In the genomic region with DNA sequence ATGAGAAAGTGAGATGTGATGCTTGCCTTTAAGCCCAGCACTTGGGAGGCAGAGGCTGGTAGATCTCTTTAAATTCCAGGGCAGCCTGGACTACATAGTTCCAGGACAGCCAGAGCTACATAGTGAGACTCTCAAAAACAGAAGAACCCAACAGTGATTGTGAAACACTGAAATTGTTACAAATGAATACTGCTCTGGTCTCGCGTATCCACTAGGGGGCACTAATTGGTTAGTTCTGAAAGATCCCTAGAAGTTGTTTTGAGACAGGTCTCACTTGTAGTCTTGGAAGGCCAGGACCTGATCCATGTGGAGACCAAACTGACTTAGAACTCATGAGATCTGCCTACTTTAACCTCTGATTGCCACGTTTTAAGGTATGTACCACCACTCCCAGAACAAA, we compare ENCODE assay signal across 8 mouse cellular contexts. TPM values are rescaled to one million over a fixed set of nuclear protein-coding genes. Genes with fewer than 3 reads are reported as not detected.
DNase-seq lines count a peak whose midpoint lies in the region; ATAC-seq lines count a peak whose summit lies in the region.

No protein-coding gene starts in this region.

- no peak overlapping the region for H3K4me2 ChIP-seq in neural tube, embryonic 15.5 days

- peaks cover 36% of the 10 kb centered on the region for H3K36me3 ChIP-seq in neural tube, embryonic 15.5 days

- H3K4me1 ChIP-seq in neural tube, embryonic 15.5 days = peaks cover 18% of the 10 kb centered on the region

- WGBS in neural tube, embryonic 15.5 days = under 1% methylated on average over 3 of the region's 3 CpGs

- H3K9me3 ChIP-seq in neural tube, embryonic 15.5 days (replicated peaks) = no peaks in the 10 kb centered on the region

- H3K27me3 ChIP-seq in neural tube, embryonic 15.5 days (replicated peaks) = no peaks in the 10 kb centered on the region

- peak overlapping the region; percentile 46; the same call in 1 of the 2 replicates for H3K27ac ChIP-seq in neural tube, embryonic 15.5 days (replicated peaks)

- H3K9ac ChIP-seq in neural tube, embryonic 15.5 days (replicated peaks) = no peak overlapping the region

- H3K4me3 ChIP-seq in neural tube, embryonic 15.5 days (replicated peaks) = no peak overlapping the region

- ATAC-seq in erythroblast, adult 5-6 weeks (replicated peaks; ENCODE audit: low FRiP score, poor library complexity, severe bottlenecking) = peak; percentile 74
- peak; percentile 33; the same call in 1 of the 2 replicates for ATAC-seq in neural tube, embryonic 15.5 days (ENCODE audit: low FRiP score)

- DNase-seq in ES-CJ7 (ENCODE audit: low read depth, low spot score) = peak; percentile 84
- peak; percentile 91 for DNase-seq in brain, adult 2 months (ENCODE audit: low read depth, low spot score)
- peak; percentile 78 for DNase-seq in heart, postnatal 4 days
- DNase-seq in layer of hippocampus, adult 11-12 months (ENCODE audit: low spot score) = peak; percentile 90
- peak; percentile 70 to 79 for DNase-seq in lung, adult 18-20 months
- DNase-seq in urinary bladder, postnatal 25 days (ENCODE audit: low spot score) = peak; percentile 51

RNA-seq across cellular contexts. Expression of a gene that starts 8.1 kb away (rescaled TPM):
- 26.3 and 41.1 TPM in 2 replicates for total RNA-seq in erythroblast, adult 5-6 weeks (2015; ENCODE audit: low replicate concordance)
- total RNA-seq in erythroblast, adult 5-6 weeks (2017; ENCODE audit: low replicate concordance) = 54.6 and 55.9 TPM in 2 replicates
- total RNA-seq in heart, postnatal 4 days (2021) = 100 to 1,000 TPM; 141 to 142 TPM
- polyA plus RNA-seq in neural tube, embryonic 15.5 days (2015; fragmentation: Nextera tagmentation; extraction: Ambion mirVana) = 148 and 158 TPM in 2 replicates

RNA-seq across cellular contexts. Expression of a gene that starts 12.5 kb away (rescaled TPM):
- 1.5 TPM in 1 of 2 replicates, not detected in the other for total RNA-seq in erythroblast, adult 5-6 weeks (2015; ENCODE audit: low replicate concordance)
- total RNA-seq in erythroblast, adult 5-6 weeks (2017; ENCODE audit: low replicate concordance) = 0.60 TPM in 1 of 2 replicates, not detected in the other
- 10 to 100 TPM; 24.8 to 25.2 TPM for total RNA-seq in heart, postnatal 4 days (2021)
- polyA plus RNA-seq in neural tube, embryonic 15.5 days (2015; fragmentation: Nextera tagmentation; extraction: Ambion mirVana) = 228 and 297 TPM in 2 replicates

RNA-seq across cellular contexts. Expression of a gene that starts 17.1 kb away (rescaled TPM):
- not detected in 2 replicates for total RNA-seq in erythroblast, adult 5-6 weeks (2015; ENCODE audit: low replicate concordance)
- not detected in 2 replicates for total RNA-seq in erythroblast, adult 5-6 weeks (2017; ENCODE audit: low replicate concordance)
- 1 to 10 TPM; 3.0 to 3.9 TPM for total RNA-seq in heart, postnatal 4 days (2021)
- polyA plus RNA-seq in neural tube, embryonic 15.5 days (2015; fragmentation: Nextera tagmentation; extraction: Ambion mirVana) = not detected in 2 replicates

RNA-seq across cellular contexts. Expression of a gene that starts 17.2 kb away (rescaled TPM):
- total RNA-seq in erythroblast, adult 5-6 weeks (2015; ENCODE audit: low replicate concordance) = 0.77 and 0.84 TPM in 2 replicates
- 1.0 and 4.6 TPM in 2 replicates for total RNA-seq in erythroblast, adult 5-6 weeks (2017; ENCODE audit: low replicate concordance)
- 10 to 100 TPM; 37.5 to 39.2 TPM for total RNA-seq in heart, postnatal 4 days (2021)
- 3.4 and 4.0 TPM in 2 replicates for polyA plus RNA-seq in neural tube, embryonic 15.5 days (2015; fragmentation: Nextera tagmentation; extraction: Ambion mirVana)

RNA-seq across cellular contexts. Expression of a gene that starts 23.0 kb away (rescaled TPM):
- total RNA-seq in erythroblast, adult 5-6 weeks (2015; ENCODE audit: low replicate concordance) = 1.9 TPM in 1 of 2 replicates, not detected in the other
- 0.70 and 3.7 TPM in 2 replicates for total RNA-seq in erythroblast, adult 5-6 weeks (2017; ENCODE audit: low replicate concordance)
- 1 to 10 TPM; 6.4 to 7.6 TPM for total RNA-seq in heart, postnatal 4 days (2021)
- polyA plus RNA-seq in neural tube, embryonic 15.5 days (2015; fragmentation: Nextera tagmentation; extraction: Ambion mirVana) = 4.0 and 4.1 TPM in 2 replicates

Comparison
In these comparisons a context has a peak if more than half of its experiments do, and no peak if none do; other contexts are left out.
1. RNA of a gene that starts 12.5 kb away (total RNA-seq): 24.8 to 25.2 TPM in heart, postnatal 4 days; 0.60 to 1.5 TPM in erythroblast, adult 5-6 weeks; every median in the first group is over 10 times any median in the second.
2. RNA of a gene that starts 17.1 kb away (total RNA-seq): 3.0 to 3.9 TPM in heart, postnatal 4 days; not detected in erythroblast, adult 5-6 weeks; every median in the first group is over 4 times any median in the second.
3. Peak in every context shown above with its lines, with median percentiles within 50 percentile points of each other: DNase-seq.